Mouse (Mus musculus) bone marrow, adult 2 months (tissue): ENCODE results near the gene Gm14399. TPM values are rescaled to one million over a fixed set of nuclear protein-coding genes. Genes with fewer than 3 reads are reported as not detected.
"Not testable (repeated sequence)": the region's sequence is repeated elsewhere in the genome, so short reads cannot be mapped to it uniquely, and the experiment has no call there.

Experiments used
- H3K27ac ChIP-seq: fragments of 200-500 bp; 2 replicates; pipeline ENCODE4 v1.5.1; 2012; ENCODE audit warnings: low read depth, mild to moderate bottlenecking, control low read depth, inconsistent platforms, low read length; ENCODE audit not compliant: control insufficient read depth, poor library complexity, insufficient read depth
- H3K4me1 ChIP-seq: fragments of 200-500 bp; 2 replicates; pipeline ENCODE4 v1.6.1; 2011; ENCODE audit warnings: low read length; ENCODE audit not compliant: control insufficient read depth, insufficient read depth
- H3K4me3 ChIP-seq: fragments of 200-500 bp; replicated peaks from 2 replicates; pipeline ENCODE3; 2011; ENCODE audit warnings: mild to moderate bottlenecking, low read depth, low read length, control low read depth; ENCODE audit not compliant: control insufficient read depth
- CTCF ChIP-seq: fragments of 200-500 bp; IDR thresholded peaks from 2 replicates; pipeline ENCODE4 v1.5.1; 2011; ENCODE audit warnings: low read length, control low read depth; ENCODE audit not compliant: control insufficient read depth, insufficient read depth
- POLR2A ChIP-seq: fragments of 200-500 bp; IDR thresholded peaks from 2 replicates; pipeline ENCODE4 v1.6.1; 2011; ENCODE audit warnings: low read depth, mild to moderate bottlenecking, control low read depth, low read length, borderline replicate concordance; ENCODE audit not compliant: control insufficient read depth
- WGBS: fragments of 180-500 bp; shearing (Covaris S2); methylation state at CpG from one replicate; pipeline ENCODE4 v1.1.7; 2018; 5-methylcytosine and 5-hydroxymethylcytosine counted together
- polyA plus RNA-seq: library from polyadenylated mRNA; stranded (reverse); fragments of >200 nt; gene quantifications from 2 replicates; pipeline ENCODE4 v1.2.4, GENCODE M21; 2011; ENCODE audit warnings: low replicate concordance; ENCODE audit not compliant: missing spikeins, insufficient read depth, insufficient read length

The Gm14399 gene
- polyA plus RNA-seq, 1 experiment, result 11.1 TPM

DNA sequence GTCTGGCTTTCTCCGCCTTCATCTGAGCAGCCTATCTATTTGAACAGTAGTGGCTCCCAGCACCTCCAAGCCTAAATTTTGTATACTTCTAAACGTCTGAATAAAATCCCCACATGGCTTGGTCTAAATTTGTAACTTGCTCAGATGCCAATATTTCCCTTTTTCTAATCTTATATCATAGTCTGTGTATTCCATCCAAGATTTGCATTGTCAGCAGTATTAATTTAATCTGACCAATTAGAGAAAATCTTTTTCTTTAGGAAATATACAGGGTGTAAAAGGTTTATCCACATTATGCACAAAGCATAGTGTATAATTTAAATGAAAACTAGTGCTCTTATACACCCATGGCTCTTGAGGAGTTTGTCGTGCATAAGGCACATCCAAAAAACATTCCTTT is 16.8 kb upstream of the Gm14399 start:
- 68% methylated on average over 3 of the region's 3 CpGs for whole genome bisulfite sequencing
- Histone ChIP-seq H3K27ac (no peak overlapping the region), H3K4me1 (no peaks in the 10 kb centered on the region), H3K4me3 (no peak overlapping the region)
- TF ChIP-seq POLR2A, result no peak

- Histone ChIP-seq H3K4me1 (no peaks in the 10 kb centered on the region), H3K4me3 (no peak overlapping the region), H3K27ac (no peak overlapping the region)
- 88% methylated on average over 13 of the region's 13 CpGs for WGBS
- TF ChIP-seq CTCF, result no peak
- TF ChIP-seq POLR2A, result no peak
These were observed 14.9 kb upstream of the Gm14399 start for GRCm38 (mm10) chr2:175156696-175157095.

GRCm38 (mm10) chr2:175141118-175141992 is 457 bp downstream of the Gm14399 start:
- H3K4me3 ChIP-seq, H3K27ac ChIP-seq, H3K4me1 ChIP-seq: not testable (repeated sequence)
- WGBS, result 3% methylated on average over 25 of the region's 25 CpGs

GRCm38 (mm10) chr2:175140624-175141023 is 1.2 kb downstream of the Gm14399 start:
- not testable (repeated sequence) for H3K27ac ChIP-seq, H3K4me3 ChIP-seq, H3K4me1 ChIP-seq

Other genes with a start within 250 kb of the Gm14399 start
- not detected in 2 replicates for gene Gm14444, start 131.8 kb downstream of the Gm14399 start, polyA plus RNA-seq
- not detected in 2 replicates for gene Gm14393, start 74.2 kb downstream of the Gm14399 start, polyA plus RNA-seq
- gene Gm14443, start 33.9 kb upstream of the Gm14399 start, polyA plus RNA-seq, result 0.66 and 1.0 TPM in 2 replicates
- gene Gm14391, start 64.9 kb upstream of the Gm14399 start, polyA plus RNA-seq, result 1.1 TPM in 2 replicates
- 0.62 TPM in 1 of 2 replicates, not detected in the other for gene Gm14440, start 133.1 kb upstream of the Gm14399 start, polyA plus RNA-seq
- 11.4 and 13.4 TPM in 2 replicates for gene Gm4631, start 196.2 kb upstream of the Gm14399 start, polyA plus RNA-seq
- gene Zfp968, start 230.4 kb upstream of the Gm14399 start, polyA plus RNA-seq, result 5.1 TPM in 1 of 2 replicates, not detected in the other